Mouse (Mus musculus): Measurements from ENCODE around the gene Casd1. TPM values are rescaled to one million over a fixed set of nuclear protein-coding genes. Genes with fewer than 3 reads are reported as not detected.

Gene Casd1
- polyA plus RNA-seq, 1 experiment from 2014 or later = 22.7 TPM

GRCm38 (mm10) chr6:4587946-4588345 lies 12.7 kb upstream of the Casd1 start:
- ATAC-seq = no peak
- Histone ChIP-seq H3K27me3 (replicated peaks) (no peaks in the 10 kb centered on the region), H3K9ac (no peak overlapping the region), H3K4me1 (replicated peaks) (no peaks in the 10 kb centered on the region), H3K36me3 (no peaks in the 10 kb centered on the region), H3K4me3 (replicated peaks) (no peak overlapping the region), H3K4me2 (replicated peaks) (no peak overlapping the region), H3K9me3 (no peaks in the 10 kb centered on the region), H3K27ac (no peak overlapping the region)
- WGBS = 84% methylated on average over 4 of the region's 4 CpGs

- H3K27ac ChIP-seq = no peak overlapping the region
- no peak for ATAC-seq
- H3K9ac ChIP-seq = no peak overlapping the region
- H3K27me3 ChIP-seq (replicated peaks) = no peaks in the 10 kb centered on the region
- no peaks in the 10 kb centered on the region for H3K4me1 ChIP-seq (replicated peaks)
- H3K4me2 ChIP-seq (replicated peaks) = no peak overlapping the region
- no peaks in the 10 kb centered on the region for H3K9me3 ChIP-seq
- no peak overlapping the region for H3K4me3 ChIP-seq (replicated peaks)
- no peaks in the 10 kb centered on the region for H3K36me3 ChIP-seq
- WGBS = 90% methylated on average over 3 of the region's 3 CpGs
Observed at GRCm38 (mm10) chr6:4588722-4589121, 11.9 kb upstream of the Casd1 start.

GRCm38 (mm10) chr6:4590089-4590488 lies 10.6 kb upstream of the Casd1 start:
- 67% methylated on average over 8 of the region's 8 CpGs for WGBS
- ATAC-seq = no peak
- Histone ChIP-seq H3K4me3 (replicated peaks) (no peak overlapping the region), H3K4me2 (replicated peaks) (no peak overlapping the region), H3K27ac (no peak overlapping the region), H3K36me3 (no peaks in the 10 kb centered on the region), H3K9ac (no peak overlapping the region), H3K9me3 (no peaks in the 10 kb centered on the region), H3K4me1 (replicated peaks) (no peaks in the 10 kb centered on the region), H3K27me3 (replicated peaks) (no peaks in the 10 kb centered on the region)

- Histone ChIP-seq H3K27me3 (replicated peaks) (no peaks in the 10 kb centered on the region), H3K4me2 (replicated peaks) (no peak overlapping the region), H3K9me3 (no peaks in the 10 kb centered on the region), H3K9ac (no peak overlapping the region), H3K27ac (no peak overlapping the region), H3K4me1 (replicated peaks) (0 out of 2 replicates have a peak, but pooled peaks cover 2% of the 10 kb centered on the region), H3K4me3 (replicated peaks) (no peak overlapping the region), H3K36me3 (no peaks in the 10 kb centered on the region)
- 65% methylated on average over 4 of the region's 4 CpGs for WGBS
- ATAC-seq = no peak
Observed at GRCm38 (mm10) chr6:4597711-4598110, 2.9 kb upstream of the Casd1 start.

GRCm38 (mm10) chr6:4600085-4600657 lies 468 bp upstream of the Casd1 start:
- peak; percentile 67 for ATAC-seq
- H3K36me3 ChIP-seq = no peaks in the 10 kb centered on the region
- peak overlapping the region; percentile 82 for H3K4me3 ChIP-seq (replicated peaks)
- H3K27ac ChIP-seq = peak overlapping the region; percentile 91; the same call in 1 of the 2 replicates
- 19% methylated on average over 7 of the region's 7 CpGs for WGBS
- no peaks in the 10 kb centered on the region for H3K27me3 ChIP-seq (replicated peaks)
- H3K4me1 ChIP-seq (replicated peaks) = peaks cover 2% of the 10 kb centered on the region; the same call in 1 of the 2 replicates
- peak overlapping the region; percentile 87 for H3K4me2 ChIP-seq (replicated peaks)
- H3K9me3 ChIP-seq = no peaks in the 10 kb centered on the region
- H3K9ac ChIP-seq = peak overlapping the region; percentile 93

- WGBS = 5% methylated on average over 49 of the region's 58 CpGs
- Histone ChIP-seq H3K27me3 (replicated peaks) (no peaks in the 10 kb centered on the region), H3K36me3 (no peaks in the 10 kb centered on the region), H3K27ac (peak overlapping the region; percentile 91), H3K9ac (peak overlapping the region; percentile 93), H3K9me3 (no peaks in the 10 kb centered on the region), H3K4me1 (replicated peaks) (peaks cover 2% of the 10 kb centered on the region; the same call in 1 of the 2 replicates), H3K4me3 (replicated peaks) (peak overlapping the region; percentile 82), H3K4me2 (replicated peaks) (peak overlapping the region; percentile 87)
- ATAC-seq = peak; percentile 82
Observed at GRCm38 (mm10) chr6:4601297-4601931, 775 bp downstream of the Casd1 start.

- Histone ChIP-seq H3K9me3 (no peaks in the 10 kb centered on the region), H3K9ac (no peak overlapping the region), H3K4me3 (replicated peaks) (peak overlapping the region; percentile 82; the same call in 1 of the 2 replicates), H3K36me3 (no peaks in the 10 kb centered on the region), H3K4me1 (replicated peaks) (peaks cover 2% of the 10 kb centered on the region; the same call in 1 of the 2 replicates), H3K27ac (no peak overlapping the region), H3K4me2 (replicated peaks) (peak overlapping the region; percentile 87), H3K27me3 (replicated peaks) (no peaks in the 10 kb centered on the region)
- WGBS = 68% methylated on average over 5 of the region's 5 CpGs
- ATAC-seq = no peak
Observed at GRCm38 (mm10) chr6:4602012-4602411, 1.4 kb downstream of the Casd1 start.

- Histone ChIP-seq H3K4me1 (replicated peaks) (no peaks in the 10 kb centered on the region; the same call in 1 of the 2 replicates), H3K27ac (no peak overlapping the region), H3K4me2 (replicated peaks) (no peak overlapping the region), H3K9ac (no peak overlapping the region), H3K36me3 (no peaks in the 10 kb centered on the region), H3K4me3 (replicated peaks) (no peak overlapping the region), H3K27me3 (replicated peaks) (no peaks in the 10 kb centered on the region), H3K9me3 (no peaks in the 10 kb centered on the region)
- WGBS = 82% methylated on average over 4 of the region's 4 CpGs
- ATAC-seq = no peak
Observed at GRCm38 (mm10) chr6:4606394-4606793, 5.8 kb downstream of the Casd1 start.

GRCm38 (mm10) chr6:4610216-4610896 lies 9.7 kb downstream of the Casd1 start:
- Histone ChIP-seq H3K9ac (no peak overlapping the region), H3K4me2 (replicated peaks) (no peak overlapping the region), H3K4me3 (replicated peaks) (no peak overlapping the region), H3K9me3 (no peaks in the 10 kb centered on the region), H3K4me1 (replicated peaks) (no peaks in the 10 kb centered on the region), H3K27ac (no peak overlapping the region), H3K36me3 (peaks cover 3% of the 10 kb centered on the region), H3K27me3 (replicated peaks) (no peaks in the 10 kb centered on the region)
- ATAC-seq = no peak
- 88% methylated on average over 4 of the region's 4 CpGs for WGBS

GRCm38 (mm10) chr6:4611853-4612252 lies 11.2 kb downstream of the Casd1 start:
- ATAC-seq = no peak
- Histone ChIP-seq H3K4me3 (replicated peaks) (no peak overlapping the region), H3K4me2 (replicated peaks) (no peak overlapping the region), H3K27me3 (replicated peaks) (no peaks in the 10 kb centered on the region), H3K27ac (no peak overlapping the region), H3K36me3 (peaks cover 3% of the 10 kb centered on the region), H3K4me1 (replicated peaks) (no peaks in the 10 kb centered on the region), H3K9ac (no peak overlapping the region), H3K9me3 (no peaks in the 10 kb centered on the region)
- WGBS = 83% methylated on average over 4 of the region's 4 CpGs

- Histone ChIP-seq H3K9me3 (no peaks in the 10 kb centered on the region), H3K9ac (no peak overlapping the region), H3K36me3 (peaks cover 3% of the 10 kb centered on the region), H3K27ac (no peak overlapping the region), H3K4me2 (replicated peaks) (no peak overlapping the region), H3K27me3 (replicated peaks) (no peaks in the 10 kb centered on the region), H3K4me3 (replicated peaks) (no peak overlapping the region), H3K4me1 (replicated peaks) (no peaks in the 10 kb centered on the region)
- WGBS = 80% methylated on average over 7 of the region's 7 CpGs
- no peak for ATAC-seq
Observed at GRCm38 (mm10) chr6:4612431-4612830, 11.8 kb downstream of the Casd1 start.

GRCm38 (mm10) chr6:4617911-4618310 lies 17.3 kb downstream of the Casd1 start:
- no peak overlapping the region for H3K4me2 ChIP-seq (replicated peaks)
- WGBS = 87% methylated on average over 10 of the region's 10 CpGs
- H3K27me3 ChIP-seq (replicated peaks) = no peaks in the 10 kb centered on the region
- ATAC-seq = no peak
- no peak overlapping the region for H3K4me3 ChIP-seq (replicated peaks)
- no peak overlapping the region for H3K27ac ChIP-seq
- no peaks in the 10 kb centered on the region for H3K9me3 ChIP-seq
- H3K9ac ChIP-seq = no peak overlapping the region
- peaks cover 3% of the 10 kb centered on the region for H3K36me3 ChIP-seq
- H3K4me1 ChIP-seq (replicated peaks) = no peaks in the 10 kb centered on the region

Data from intestine, embryonic 15.5 days (tissue).